Mouse (Mus musculus): ENCODE data around the gene Tnfaip8l3.
"Not testable (repeated sequence)": the region's sequence is repeated elsewhere in the genome, so short reads cannot be mapped to it uniquely, and the experiment has no call there.

The Tnfaip8l3 gene

DNA sequence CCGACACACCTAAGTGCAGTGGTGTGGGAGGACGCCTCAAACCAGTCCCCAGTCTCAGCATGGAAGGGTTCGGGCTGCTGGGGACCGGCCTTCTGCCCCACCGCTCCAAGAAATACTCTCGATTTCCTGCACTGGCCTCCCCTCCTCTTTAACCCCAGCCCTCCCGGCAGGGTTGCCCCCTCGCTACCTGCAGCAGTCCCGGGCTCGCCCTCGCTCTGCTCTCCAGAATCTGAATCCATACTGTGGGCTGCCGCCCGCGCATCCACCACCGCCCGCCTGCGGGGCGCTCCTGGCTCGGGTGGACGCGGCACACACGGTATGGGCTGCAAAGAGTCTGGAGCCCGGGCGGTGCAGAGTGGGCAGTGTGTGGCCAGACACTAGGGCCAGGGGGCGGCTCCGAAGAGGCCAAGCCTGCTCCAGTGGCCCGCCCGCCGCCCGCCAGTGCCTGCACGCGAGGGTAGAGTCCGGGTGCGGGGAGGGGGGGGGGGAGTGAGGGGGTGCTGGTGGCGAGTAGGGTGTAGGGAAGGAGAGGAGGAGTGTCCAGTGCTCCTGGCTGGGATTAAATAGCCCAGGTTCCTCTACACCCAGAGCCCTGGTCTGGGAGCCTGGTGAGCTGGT lies at the start of gene Tnfaip8l3:
Tnfaip8l3 (minus strand) TSS at position 357 of the 618 bp plus-strand sequence.
- DNase-seq = peak; percentile 42

DNA sequence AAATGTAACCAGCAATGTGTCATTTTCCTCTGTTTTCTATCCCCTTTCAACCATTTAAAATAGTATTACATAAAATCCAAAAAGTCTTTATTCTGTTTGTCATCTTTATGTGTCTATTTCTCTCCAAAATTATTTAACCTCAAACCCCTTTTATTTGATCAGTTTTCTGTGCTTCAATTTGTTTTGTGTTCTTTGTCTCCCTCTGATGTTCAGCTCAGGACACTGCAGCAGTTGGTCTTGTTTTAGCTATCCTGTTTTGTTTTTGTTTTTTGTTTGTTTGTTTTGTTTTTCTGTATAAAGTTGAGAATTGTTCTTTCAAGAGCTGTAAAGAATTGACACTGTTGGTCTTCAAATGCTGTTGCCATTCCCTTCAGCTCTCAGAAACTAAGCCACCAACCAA lies 44.5 kb upstream of the Tnfaip8l3 start:
- DNase-seq = peak; percentile 26

DNA sequence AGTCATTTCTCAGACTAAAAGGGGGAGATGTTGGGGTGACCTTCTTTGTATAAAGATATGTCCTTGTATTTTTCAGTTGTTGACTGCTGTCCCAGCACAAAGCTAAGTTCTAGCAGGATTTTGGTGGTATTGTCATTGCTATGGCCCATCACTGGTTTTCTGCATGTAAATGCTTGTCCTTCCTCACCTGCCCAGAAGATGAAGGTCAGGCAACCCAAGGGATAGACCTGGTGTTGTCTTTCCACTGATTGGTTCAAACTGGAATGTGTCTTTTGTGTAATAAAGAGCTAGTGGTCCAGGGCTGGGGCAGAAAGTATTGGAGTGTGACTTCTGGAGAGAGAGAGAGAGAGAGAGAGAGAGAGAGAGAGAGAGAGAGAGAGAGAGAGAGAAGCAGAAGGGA lies 30.4 kb upstream of the Tnfaip8l3 start:
- DNase-seq = no peak

DNA sequence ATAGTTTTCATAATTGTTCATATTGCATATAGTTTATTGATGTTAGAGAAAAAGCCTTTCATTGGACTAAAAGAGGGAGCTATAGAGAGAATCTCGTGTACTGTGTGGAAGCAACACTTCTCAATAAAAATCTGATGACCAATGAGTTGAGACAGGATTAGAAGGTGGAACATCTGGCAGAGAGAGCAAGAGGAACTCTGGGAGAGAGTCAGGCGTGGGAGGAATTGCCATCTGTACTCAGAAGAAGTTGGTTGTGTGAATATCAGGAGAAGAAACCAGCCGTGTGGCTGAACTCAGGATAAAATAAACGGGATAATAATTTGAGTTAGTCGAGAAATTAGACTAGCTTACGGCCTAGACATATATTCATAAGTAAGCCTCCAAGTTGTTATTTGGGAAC lies 28.9 kb upstream of the Tnfaip8l3 start:
- DNase-seq = no peak

DNA sequence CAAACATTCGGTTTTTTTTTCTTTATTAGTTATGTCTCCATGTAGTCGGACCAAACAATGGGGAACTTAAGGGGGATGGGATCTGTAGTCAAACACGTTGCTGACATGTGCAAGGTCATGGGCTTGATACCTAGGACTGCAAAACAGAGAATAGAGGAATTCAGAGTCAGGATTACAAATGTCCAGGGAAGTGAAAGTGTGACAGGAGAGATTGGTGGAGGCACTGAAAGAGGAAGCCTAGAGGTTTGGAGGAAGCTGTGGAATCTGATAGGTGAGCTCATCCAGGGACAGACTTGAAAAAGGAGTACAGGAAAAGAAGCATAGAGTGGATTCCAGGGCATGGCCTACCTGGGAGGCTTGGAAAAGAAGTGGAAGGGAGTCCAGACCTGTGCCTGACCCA lies 16.1 kb upstream of the Tnfaip8l3 start:
- no peak for DNase-seq

DNA sequence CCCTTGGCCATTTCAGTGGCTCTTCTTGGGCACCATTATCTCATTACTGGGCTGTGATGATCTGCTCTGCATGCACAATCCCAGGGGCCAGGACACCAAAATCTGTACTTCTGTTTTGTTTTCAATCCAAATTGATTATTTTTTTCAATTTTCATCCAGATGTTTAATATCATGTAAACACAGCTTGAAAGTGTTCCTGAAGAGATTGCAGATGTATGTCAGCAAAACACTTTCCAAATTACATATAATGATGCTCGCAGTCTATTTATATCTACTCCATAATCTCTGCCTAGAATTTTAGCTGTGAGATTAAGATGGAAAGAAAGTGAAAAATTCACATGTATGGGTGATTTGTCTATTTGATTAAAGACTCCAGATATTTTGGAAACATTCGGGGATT lies 9.6 kb upstream of the Tnfaip8l3 start:
- no peak for DNase-seq

DNA sequence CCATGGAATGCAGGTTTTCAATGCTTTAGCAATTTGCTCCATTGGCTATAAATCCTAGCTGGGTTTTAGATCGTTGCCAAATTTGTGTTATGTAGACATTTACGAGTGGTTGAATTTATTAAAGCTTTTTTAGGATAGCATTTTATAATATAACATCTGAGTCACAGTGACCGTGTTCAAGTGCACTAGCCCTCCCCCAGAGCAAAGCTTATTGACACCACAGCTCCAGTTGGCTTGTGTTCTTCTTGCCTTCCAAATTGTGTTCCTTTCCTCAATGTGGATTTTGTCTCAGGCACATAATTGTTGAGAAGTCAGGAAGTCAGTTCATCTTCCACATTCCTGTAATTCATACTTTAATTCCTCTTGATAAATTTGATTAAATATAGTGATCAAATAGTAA lies 6.7 kb upstream of the Tnfaip8l3 start:
- peak; percentile 60 for DNase-seq

DNA sequence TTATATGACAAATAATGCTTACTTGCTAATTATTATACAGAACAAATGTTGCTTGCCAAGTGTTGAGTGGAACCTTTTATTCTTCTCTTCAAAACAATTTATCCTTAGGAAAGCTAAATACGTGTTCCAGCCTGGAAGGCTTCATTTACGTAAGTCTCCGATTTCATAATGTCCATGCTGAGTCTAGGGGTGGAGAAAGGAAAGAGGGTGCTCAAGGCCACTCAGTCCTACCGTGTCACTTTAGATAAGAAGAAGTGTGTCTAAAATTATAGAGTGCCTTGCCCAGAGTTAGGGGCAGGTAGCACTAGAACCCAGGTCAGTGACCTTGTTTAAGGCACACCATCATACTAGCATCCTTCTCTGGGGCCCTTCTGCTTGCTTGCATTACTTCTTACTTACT lies 5.5 kb upstream of the Tnfaip8l3 start:
- peak; percentile 67 for DNase-seq

DNA sequence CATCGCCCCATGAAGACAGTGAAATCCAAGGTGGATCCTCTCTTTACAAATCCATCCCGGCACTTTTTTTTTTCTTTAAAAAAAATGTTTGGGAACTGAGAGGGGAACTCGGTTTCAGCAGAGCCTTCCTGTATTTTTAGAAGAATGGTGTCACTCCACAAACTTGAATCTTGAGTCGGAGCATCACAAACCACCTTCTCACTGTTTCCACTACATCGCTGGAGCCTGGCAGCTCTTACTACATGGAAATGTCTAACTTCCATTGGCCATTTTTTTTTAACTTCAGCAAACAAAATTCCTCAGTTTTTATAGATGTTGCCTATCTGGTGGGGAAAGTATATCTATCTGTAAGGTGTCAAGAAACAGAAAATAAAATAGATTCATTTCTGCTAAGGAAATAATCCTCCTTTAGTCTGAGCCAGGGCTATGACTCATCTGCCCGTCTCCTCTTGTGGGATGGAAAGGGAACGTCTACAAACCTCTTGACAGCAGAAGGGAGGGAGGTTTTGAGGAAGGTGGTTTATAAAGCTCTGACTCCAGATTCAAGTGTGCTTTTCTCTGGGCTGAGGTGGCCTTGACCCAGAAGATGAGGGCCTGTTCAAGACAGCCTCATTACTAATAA lies 3.4 kb upstream of the Tnfaip8l3 start:
- DNase-seq = peak; percentile 15

DNA sequence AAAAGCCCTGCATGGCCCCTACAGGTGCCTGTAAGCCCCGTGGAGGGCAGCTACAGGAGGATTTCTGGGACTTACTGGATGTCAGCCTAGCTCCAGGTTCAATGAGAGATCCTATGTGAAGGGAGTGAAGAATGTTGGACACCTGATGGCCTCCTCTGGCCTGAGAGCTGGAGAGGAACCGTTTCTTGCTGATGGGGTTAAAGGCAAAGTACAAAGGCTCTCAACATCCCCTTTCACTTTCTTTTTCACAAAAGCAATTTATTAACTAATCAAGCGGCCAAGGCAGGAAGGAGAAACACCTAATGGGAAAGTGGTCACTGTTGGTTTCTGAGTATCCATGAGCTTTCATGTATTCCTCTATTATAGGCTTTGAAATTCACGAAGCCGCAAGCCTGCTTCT lies 1.0 kb upstream of the Tnfaip8l3 start:
- DNase-seq = no peak

DNA sequence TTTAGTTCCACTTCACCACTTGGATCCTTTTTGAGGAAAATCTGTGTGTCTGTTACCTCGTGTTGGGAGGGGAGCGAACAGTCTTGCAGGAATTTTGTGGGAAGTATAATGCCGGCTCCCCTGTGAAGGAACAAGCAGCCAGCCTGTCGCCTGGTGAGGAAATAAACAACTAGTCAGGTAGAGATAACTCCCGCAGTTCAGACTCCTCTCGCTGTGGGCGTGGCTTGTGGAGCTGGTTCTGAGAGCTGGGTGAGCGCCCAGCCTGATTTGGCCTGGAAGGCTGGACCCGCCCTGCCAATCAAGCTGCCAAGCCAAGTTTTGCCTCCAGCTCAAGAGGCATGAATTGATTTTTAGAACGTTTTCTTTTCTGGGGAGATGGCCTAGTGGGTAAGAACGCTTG lies 589 bp upstream of the Tnfaip8l3 start:
- DNase-seq = peak; percentile 89

DNA sequence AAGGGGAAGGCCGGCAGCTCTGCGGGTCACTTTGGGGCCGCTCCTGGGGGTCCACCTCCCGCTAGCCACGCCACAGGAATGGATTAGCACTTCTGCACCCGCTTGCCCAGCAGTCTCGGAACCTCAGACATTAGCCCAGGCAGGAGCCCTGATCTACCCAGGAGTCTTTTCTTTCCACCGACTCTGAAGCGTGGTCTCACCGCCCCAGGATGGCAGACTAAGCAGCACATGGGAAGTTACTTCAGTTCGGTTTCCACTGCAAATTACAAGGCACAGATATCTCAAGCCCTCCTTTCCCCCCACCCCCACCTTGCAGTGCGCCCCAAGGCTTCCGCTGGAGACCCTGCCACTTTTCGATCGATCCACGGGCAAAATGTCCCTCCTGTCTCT lies 551 bp downstream of the Tnfaip8l3 start:
- DNase-seq = no peak

DNA sequence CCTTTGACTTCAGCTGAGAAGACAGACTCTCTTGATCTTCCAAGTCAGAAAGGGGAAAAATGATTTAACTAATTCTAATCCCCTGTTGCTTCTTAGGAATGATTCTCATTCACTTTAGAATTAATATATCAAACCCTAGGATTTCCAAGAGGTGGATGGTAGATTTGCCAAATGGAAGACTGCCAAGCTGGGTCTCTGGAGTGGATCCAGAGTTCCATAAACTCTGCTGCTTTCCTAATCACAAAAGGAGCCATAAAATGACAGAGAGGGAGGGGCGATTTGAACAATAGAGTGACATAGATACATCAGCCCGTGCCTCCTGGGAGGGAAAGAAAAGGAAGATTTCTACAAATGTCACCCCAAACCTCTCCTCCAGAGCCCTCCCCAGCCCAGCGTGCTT lies 3.4 kb downstream of the Tnfaip8l3 start:
- DNase-seq = no peak

DNA sequence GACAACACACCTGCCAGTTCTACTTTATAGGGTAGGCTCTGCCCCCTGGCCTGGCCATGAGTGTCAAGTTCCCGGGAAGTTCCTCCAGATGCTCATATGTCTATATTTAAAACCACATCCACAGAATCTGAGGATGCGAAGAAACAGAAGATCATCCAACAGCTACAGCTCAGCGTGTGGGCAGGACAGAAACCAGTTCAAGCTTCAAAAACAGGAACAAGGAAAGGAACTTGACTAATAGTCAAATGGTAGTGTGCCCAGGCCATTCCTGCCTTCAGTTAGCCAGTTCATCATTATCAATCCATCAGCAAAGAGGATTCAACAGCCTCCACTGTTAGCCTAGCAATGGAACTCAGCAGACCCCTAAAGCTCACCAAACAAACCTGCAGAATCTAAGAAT lies 4.5 kb downstream of the Tnfaip8l3 start:
- DNase-seq = no peak

DNA sequence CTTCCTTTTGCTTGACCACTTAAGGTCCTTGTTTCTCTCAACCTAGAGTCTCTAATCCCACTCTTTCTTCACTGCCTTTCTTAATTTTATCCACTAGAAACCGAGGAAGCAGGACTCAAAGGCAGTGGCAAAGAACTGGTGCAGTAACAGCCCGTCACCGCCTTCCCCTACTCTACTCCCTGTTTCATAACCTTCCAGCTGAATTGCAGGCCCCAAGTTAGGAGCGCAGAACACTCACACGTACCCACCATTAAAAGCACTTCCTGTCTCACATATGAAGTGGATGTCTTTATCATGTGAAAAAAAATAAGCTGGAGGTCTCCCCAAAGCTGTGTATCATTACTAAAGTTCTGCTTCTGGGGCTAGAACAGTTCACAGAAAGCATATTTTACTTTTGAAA lies 6.5 kb downstream of the Tnfaip8l3 start:
- DNase-seq = no peak

DNA sequence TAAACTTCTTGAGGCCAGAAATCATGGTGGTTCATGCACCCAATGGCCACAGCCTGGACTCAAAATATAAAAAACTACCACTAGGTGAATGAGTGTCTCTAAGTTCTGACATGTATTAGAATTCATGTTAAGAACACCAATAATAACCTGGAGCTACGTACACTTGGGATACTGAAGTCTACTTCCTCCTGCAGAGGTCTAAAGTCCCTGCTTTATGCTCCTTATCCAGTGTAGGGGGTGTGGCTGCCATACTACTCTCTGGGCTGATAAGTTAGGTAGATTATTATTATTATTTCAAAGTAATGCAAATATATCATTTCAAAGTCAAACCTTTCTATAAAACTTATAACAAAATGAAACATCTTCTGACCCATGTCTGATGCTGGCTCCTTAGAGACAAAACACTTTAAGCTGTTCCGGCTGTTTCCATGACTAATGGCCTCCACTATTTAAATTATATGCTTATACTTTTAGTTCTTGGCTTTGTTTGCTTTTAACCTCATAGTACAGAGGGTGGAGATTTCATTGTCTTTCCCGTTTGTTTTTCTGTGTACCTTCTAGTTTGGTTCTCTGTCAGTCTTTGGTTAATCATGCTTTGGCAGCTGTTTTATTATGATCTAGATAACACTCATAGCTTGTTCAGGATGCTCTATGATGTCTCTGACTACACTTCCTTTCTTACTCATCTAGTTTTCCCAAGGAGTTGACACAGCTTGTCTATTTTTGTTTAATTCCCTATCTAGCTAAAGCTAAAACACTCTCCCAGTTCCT lies 16.7 kb downstream of the Tnfaip8l3 start:
- no peak for DNase-seq

DNA sequence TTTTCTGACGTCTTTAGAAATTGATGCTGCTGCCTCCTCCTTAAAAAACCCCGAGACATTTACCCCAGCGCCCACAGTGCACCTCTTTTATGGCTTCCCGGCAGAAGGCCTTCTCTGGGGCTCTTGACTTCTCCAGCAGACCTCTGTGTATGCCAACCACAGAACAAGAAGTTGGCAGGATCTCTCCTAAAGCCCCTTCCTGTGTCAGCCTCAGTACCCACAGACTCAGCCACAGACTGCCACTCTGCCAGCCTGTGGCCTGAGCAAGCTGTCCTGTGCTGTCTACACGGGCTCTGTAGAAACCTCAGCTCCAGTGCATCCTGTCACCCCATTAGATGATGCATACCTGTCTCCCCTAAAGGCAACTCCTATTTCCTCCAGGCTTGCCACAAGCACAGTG lies 19.2 kb downstream of the Tnfaip8l3 start:
- no peak for DNase-seq

DNA sequence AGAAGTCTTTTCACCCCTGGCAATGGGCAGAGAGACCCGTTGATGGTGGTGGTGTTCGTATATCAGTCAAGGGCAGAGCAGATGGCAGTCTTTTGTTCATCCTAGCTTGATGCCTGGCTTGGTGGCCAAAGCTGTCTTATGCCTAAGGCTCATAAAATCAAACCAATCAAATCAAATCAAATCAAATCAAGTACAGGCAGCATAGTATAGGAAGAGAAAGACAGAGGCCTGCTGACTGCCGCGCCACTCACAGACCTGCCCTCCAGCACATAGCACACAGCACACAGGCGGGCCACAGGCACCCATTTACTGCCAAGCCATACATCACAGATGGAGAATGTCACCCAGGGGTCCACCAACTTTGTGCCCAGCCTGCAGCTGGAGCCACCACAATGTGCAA lies 25.1 kb downstream of the Tnfaip8l3 start:
- no peak for DNase-seq

DNA sequence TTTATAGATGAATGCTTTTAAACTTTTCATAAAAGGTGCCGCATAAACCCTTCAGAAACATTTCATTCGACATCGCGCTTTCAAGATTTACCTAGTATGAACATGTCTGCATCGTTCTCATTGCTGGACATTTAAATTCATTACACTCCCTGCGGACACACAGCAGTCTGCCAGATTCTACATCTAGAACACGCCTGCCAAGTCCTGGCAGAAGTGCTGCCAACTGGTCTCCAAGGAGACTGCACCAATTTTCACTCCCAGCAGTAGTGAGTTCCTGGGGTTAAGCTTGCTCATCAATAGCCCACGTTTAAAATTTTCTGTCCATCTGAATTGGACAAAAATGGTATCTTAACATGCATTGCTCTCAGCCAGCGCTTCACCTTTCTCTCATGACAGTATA lies 30.5 kb downstream of the Tnfaip8l3 start:
- DNase-seq = no peak

DNA sequence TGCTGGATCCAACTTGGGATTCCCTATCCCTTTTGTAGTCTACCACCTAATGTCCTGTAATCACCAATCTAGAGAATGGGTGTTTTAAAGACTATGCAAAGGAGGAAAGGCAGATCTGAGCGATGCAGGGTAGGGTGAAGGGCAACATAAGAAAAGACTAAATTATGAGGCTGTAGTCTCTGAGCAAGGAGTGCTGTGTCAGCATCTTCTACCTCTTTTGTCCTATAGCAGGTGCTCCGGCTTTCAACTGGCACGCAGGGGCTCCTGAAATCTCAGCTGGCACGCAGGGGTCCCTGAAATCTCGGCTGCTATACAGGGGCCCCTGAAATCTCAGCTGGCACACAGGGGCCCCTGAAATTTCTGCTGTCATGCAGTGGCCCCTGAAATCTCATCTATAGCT lies 33.5 kb downstream of the Tnfaip8l3 start:
- DNase-seq = no peak

DNA sequence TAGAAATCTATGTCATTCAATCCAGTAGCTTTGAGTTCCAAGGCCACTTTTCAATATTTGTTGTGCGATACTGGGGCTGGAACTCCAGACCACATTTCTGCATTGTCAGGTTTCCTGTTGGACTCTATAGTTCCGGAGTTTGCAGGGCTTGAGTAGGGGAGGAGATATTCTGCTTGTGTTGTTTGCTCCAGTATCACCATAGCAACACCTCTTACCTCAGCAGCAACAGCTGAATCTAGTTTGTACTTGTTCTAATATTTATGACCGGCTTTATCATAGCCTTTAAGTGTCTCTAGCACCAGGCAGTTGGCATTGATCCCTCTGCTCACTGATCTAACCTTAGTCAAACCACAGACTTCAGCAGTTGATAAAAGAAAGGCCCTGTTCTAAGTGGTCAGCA lies 45.4 kb downstream of the Tnfaip8l3 start:
- peak; percentile 27 for DNase-seq

DNA sequence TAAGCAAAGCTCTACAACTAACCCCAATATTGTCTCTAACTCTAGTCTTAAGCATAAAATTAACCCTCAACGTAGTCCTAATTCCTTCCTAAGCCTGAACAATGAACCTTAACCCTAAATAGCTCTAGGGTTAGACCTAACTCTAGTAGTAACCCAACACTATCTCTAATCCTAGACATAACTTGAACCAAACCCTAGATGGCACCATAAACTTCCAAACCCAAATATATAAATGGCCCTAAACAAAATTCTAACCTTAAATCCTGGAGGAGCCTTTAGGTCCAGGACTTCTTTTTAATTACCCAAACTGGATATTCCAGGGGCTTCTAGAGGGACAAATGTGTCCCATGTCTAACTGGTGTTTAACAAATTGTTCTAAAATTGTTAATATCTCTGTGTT lies 73.7 kb downstream of the Tnfaip8l3 start:
- no peak for DNase-seq

DNA sequence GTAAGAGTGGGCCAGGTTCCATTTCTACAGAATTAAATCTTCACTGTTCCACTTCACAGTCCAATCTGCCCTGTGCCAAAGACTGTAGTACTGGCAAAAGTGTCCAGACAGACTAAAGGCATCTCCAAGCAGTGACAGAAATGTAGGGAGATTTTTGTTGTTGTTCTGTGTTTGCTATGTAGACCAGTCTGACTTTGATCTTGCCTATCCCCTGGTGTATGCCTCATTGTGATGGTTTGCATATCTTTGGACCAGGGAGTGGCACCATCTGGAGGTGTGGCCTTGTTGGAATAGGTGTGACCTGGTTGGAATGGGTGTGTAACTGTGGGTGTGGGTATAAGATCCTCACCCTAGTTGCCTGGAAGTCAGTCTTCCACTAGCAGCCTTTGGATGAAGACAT lies 75.6 kb downstream of the Tnfaip8l3 start:
- DNase-seq = not testable (repeated sequence)

DNA sequence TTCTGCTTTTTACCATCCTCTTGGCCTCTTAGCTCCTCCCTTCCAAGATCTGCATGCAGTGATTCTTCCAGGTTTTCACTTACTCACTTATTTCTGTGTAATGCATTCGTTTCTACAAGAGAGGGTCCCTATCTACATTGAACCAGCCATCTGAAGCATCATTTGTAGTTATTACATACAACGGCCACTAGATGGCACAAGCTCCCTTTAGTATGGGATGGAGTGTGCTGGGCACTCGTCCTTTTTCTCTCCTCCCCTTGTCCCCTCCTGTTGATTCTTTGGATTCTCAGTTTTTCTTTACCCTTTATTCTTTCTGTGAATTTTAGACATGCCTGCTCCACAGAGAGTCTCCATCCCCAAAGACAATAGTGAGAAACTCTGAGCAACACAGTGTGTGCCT lies 77.3 kb downstream of the Tnfaip8l3 start:
- DNase-seq = peak; percentile 21

All from lung, postnatal 36 days (tissue).